24 mouse cellular contexts compared by ENCODE assay signal in the genomic region with DNA sequence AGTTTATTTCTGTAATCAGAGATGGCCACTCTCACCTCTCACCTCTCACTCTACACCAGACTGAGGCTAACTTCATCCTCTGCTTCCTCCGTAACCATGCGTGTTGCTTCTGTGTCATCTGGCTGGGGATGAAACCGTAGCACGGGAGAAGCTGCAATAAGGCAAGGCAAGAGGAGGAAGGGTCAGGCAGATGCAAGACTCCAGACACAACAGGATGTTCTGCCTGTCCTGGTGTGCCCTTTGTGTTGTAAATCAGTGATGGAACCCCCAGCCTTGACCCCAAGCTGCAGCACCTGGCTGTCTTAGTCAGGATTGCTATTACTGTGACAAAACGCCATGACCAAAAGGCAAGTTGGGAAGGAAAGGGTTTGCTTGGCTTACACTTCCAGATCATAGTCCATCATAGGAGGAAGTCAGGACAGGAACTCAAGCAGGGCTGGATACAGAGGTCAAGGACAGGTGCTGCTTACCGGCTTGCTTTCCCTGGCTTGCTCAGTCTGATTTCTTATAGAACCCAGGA. TPM values are rescaled to one million over a fixed set of nuclear protein-coding genes. Genes with fewer than 3 reads are reported as not detected.
DNase-seq lines count a peak whose midpoint lies in the region; TF ChIP-seq lines count a peak whose summit lies in the region.
"Had no signal": no experiment of that assay in that cellular context is flagged by ENCODE, and none has a peak within 500 bp of the region (broad histone marks: within the 10 kb centered on the region; RNA-seq: fewer than 3 reads in every experiment).

No protein-coding gene starts in this region.

- in situ Hi-C loops in ES-E14 (cut with MboI; ENCODE audit: low sequenced_read_pairs in 2 of 2, unreplicated experiment in 2 of 2): no loop called here

- peak; percentile 96 for TF ChIP-seq EP300 in ES-Bruce4 (IDR thresholded peaks at IDR 0.05; ENCODE audit: insufficient read depth, low read depth, low read length)

- H3K9ac ChIP-seq in ES-Bruce4 (ENCODE audit: low read depth, poor library complexity, severe bottlenecking): no peak overlapping the region
- no peak overlapping the region for H3K9ac ChIP-seq in ES-E14 (ENCODE audit: insufficient read depth, low read depth, low read length, poor library complexity, severe bottlenecking)
- H3K9ac ChIP-seq: embryonic facial prominence, embryonic 13.5 days; embryonic facial prominence, embryonic 15.5 days; forebrain, embryonic 12.5 days had no signal

- no peak for TF ChIP-seq POLR2A in ES-Bruce4 (IDR thresholded peaks at IDR 0.05; ENCODE audit: insufficient read depth, low read length)

- H3K27ac ChIP-seq in ES-Bruce4 (ENCODE audit: insufficient read depth, low read length) (0 out of 2 replicates have a peak overlapping the region, but pooled peaks have one; percentile 7), ES-E14 (ENCODE audit: insufficient read depth, low read depth, low read length, poor library complexity, severe bottlenecking) (peak overlapping the region; percentile 2; the same call in 1 of the 2 replicates)
- H3K27ac ChIP-seq: embryonic facial prominence, embryonic 13.5 days; embryonic facial prominence, embryonic 15.5 days; forebrain, embryonic 10.5 days; forebrain, embryonic 12.5 days had no signal

- no peaks in the 10 kb centered on the region for H3K27me3 ChIP-seq in ES-Bruce4 (ENCODE audit: control insufficient read depth, insufficient read depth, low read length, poor library complexity, severe bottlenecking)
- H3K27me3 ChIP-seq: embryonic facial prominence, embryonic 13.5 days; embryonic facial prominence, embryonic 15.5 days had no signal

- peak overlapping the region; percentile 15; the same call in 1 of the 2 replicates for H3K4me3 ChIP-seq in ES-Bruce4 (ENCODE audit: low read depth, low read length)
- no peak overlapping the region; a peak in 1 of 4 replicates for H3K4me3 ChIP-seq in ES-E14 (ENCODE audit: insufficient read depth in 1 of 2, low read depth in 1 of 2, low read length in 2 of 2, poor library complexity in 1 of 2, severe bottlenecking in 1 of 2)
- H3K4me3 ChIP-seq: embryonic facial prominence, embryonic 13.5 days; embryonic facial prominence, embryonic 15.5 days; erythroblast, embryonic 14.5 days; forebrain, embryonic 10.5 days; forebrain, embryonic 12.5 days had no signal

- no peaks in the 10 kb centered on the region for H3K9me3 ChIP-seq in ES-Bruce4 (replicated peaks; ENCODE audit: control insufficient read depth, insufficient read depth, low read length, poor library complexity, severe bottlenecking)
- H3K9me3 ChIP-seq in ES-E14 (ENCODE audit: control insufficient read depth, insufficient read depth, low read depth, low read length): no peaks in the 10 kb centered on the region
- H3K9me3 ChIP-seq: embryonic facial prominence, embryonic 13.5 days; embryonic facial prominence, embryonic 15.5 days; forebrain, embryonic 10.5 days; forebrain, embryonic 12.5 days had no signal

- peaks cover 15% of the 10 kb centered on the region for H3K4me1 ChIP-seq in ES-Bruce4 (ENCODE audit: control insufficient read depth, insufficient read depth, low read length)
- H3K4me1 ChIP-seq in ES-E14 (ENCODE audit: control insufficient read depth in 2 of 2, insufficient read depth in 2 of 2, low read length in 2 of 2, poor library complexity in 1 of 2): peaks cover 6 to 24% of the 10 kb centered on the region in 2 experiments
- H3K4me1 ChIP-seq: embryonic facial prominence, embryonic 15.5 days; forebrain, embryonic 12.5 days had no signal

- no peak for TF ChIP-seq CTCF in ES-Bruce4 (IDR thresholded peaks at IDR 0.05; ENCODE audit: low read depth, low read length)

- H3K36me3 ChIP-seq in ES-Bruce4 (ENCODE audit: control insufficient read depth, insufficient read depth, low read length, poor library complexity, severe bottlenecking) (no peaks in the 10 kb centered on the region), ES-E14 (ENCODE audit: control insufficient read depth, insufficient read depth, low read length, poor library complexity, severe bottlenecking) (no peaks in the 10 kb centered on the region)
- H3K36me3 ChIP-seq: embryonic facial prominence, embryonic 13.5 days; embryonic facial prominence, embryonic 15.5 days; forebrain, embryonic 10.5 days; forebrain, embryonic 12.5 days had no signal

- DNase-seq in ES-E14 (ENCODE audit: low read depth, low spot score) (no peak), ZHBTc4 (ENCODE audit: low read depth, low spot score) (peak; percentile 43)
- no peak for DNase-seq in spleen, postnatal 10 days (ENCODE audit: low spot score in 2 of 2)
- DNase-seq in cerebellum, postnatal 14 days: no peak
- DNase-seq: adrenal gland, adult 2 months; adrenal gland, postnatal 10 days; adrenal gland, postnatal 25 days; B cell, adult 2 months; cerebellum, adult 11-12 months; cerebellum, adult 2 months; cerebellum, adult 9-10 months; cerebellum, postnatal 10 days; cerebellum, postnatal 36 days; embryo, embryonic 11 days had no signal

TF ChIP-seq in ES-E14, 5 proteins besides CTCF, POLR2A, EP300 and RAD21:
- TF ChIP-seq HCFC1 (IDR thresholded peaks at IDR 0.05; ENCODE audit: borderline replicate concordance, insufficient read depth, low read length) (no peak), ZC3H11A (IDR thresholded peaks at IDR 0.05; ENCODE audit: borderline replicate concordance, low read depth, low read length) (no peak), ZNF384 (IDR thresholded peaks at IDR 0.05; ENCODE audit: low read depth, low read length) (no peak), MAFK (IDR thresholded peaks at IDR 0.05; ENCODE audit: insufficient read depth, low read depth, low read length) (no peak), CHD2 (IDR thresholded peaks at IDR 0.05; ENCODE audit: low read depth, low read length) (no peak)

RNA-seq across cellular contexts. Expression of gene Col13a1, which starts 31.1 kb away (rescaled TPM):
- polyA plus RNA-seq in ES-Bruce4 (2011; ENCODE audit: insufficient read depth, insufficient read length, low read depth, missing spikeins): 0.59 and 1.0 TPM in 2 replicates
- total RNA-seq in ES-E14 (2012; rRNA removed): 4.2 and 4.7 TPM in 2 replicates
- total RNA-seq: CH12.LX; common myeloid progenitor, adult 5-6 weeks; MEL had no signal
- polyA plus RNA-seq: CD4-positive, CD25-positive, alpha-beta regulatory T cell, adult 4 months had no signal
